Mouse (Mus musculus): ENCODE data around the gene S1pr4.

S1pr4 gene

DNA sequence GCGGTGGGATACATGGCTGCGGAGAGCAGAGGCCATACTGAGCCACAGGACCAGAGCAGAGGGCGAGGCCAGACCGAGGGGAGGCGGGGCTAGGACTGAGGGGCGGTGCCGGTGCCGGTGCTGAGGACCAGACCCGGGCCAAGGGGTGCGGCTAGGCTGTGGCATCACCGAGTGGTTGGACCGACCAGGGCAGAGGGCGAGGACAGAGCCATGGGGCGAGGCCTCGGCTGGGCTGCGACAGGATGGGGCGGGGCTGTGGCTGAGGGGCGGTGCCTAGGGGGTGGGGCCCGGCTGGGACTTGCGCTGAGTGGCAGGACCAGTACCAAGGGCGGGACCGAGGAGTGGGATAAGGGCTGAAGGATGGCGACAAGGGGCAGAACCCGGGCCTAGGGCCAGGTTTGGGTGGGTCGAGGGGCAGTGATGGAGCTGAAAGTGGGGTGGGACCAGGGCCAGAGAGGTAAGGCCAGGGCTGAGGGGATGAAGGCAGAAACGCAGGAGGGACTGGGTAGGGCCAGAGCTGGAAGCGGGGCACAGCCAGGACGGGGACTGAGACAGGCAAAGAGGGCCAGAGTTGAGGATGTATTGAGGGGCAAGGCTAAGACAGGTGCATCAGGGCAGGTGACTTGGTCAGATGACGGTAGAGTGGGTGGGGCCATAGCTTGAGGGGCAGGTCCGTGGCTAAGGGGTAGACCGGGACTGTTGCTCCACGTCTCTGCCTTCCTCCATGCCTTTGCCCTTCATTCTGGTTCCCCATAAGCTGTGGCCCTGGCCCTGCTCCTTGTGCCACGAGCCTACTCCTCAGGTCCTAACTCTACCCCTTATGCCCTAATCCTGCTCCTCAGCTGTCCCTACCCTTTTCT is 35.3 kb downstream of the S1pr4 start:
- peak; percentile 74 for DNase-seq

DNA sequence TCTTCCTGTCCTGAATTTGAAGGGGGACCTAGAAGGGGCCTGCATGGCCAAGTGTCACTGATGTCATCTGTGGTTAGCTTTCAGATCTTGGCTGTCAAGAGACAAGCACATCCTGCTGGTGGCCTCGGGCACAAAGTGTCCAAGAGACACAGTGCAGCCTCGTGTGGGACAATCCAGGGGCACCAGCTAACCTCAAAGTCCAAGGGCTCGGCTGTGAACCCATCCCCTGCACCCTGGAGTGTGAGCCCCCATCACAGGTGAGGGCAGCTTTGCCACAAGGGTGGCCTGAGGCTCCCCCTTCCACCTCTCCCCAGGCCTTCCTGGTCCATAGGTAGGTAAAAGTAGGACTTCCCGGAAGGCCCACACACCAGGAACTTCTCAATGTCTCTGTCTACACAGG is 36.4 kb downstream of the S1pr4 start:
- DNase-seq: no peak

- no peak for DNase-seq
These were observed 37.0 kb downstream of the S1pr4 start for GRCm38 (mm10) chr10:81462917-81463316.

GRCm38 (mm10) chr10:81462415-81462804 is 37.5 kb downstream of the S1pr4 start:
- DNase-seq: no peak

- DNase-seq: no peak
These were observed 38.1 kb downstream of the S1pr4 start for GRCm38 (mm10) chr10:81461673-81462414.

DNA sequence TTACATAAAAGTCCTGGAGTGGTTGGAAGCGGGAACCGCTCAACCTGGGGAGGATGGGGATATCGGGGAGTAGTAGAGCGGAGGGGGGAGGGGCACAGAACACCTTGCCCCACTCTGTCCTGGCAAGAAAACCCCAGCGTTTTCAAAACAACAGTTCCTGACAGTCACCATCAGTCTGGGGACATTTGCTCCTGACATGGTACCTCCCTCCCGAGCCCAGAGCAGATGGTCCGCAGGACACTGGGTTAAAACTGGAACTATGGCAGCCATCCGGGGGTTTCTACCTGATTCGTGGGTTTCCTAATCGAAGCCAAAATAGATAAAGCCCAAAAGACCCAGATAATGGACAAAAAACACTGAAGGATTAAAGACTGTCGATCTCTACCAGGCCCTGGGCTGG is 39.0 kb downstream of the S1pr4 start:
- no peak for DNase-seq

GRCm38 (mm10) chr10:81460471-81460870 is 39.5 kb downstream of the S1pr4 start:
- no peak for DNase-seq

DNA sequence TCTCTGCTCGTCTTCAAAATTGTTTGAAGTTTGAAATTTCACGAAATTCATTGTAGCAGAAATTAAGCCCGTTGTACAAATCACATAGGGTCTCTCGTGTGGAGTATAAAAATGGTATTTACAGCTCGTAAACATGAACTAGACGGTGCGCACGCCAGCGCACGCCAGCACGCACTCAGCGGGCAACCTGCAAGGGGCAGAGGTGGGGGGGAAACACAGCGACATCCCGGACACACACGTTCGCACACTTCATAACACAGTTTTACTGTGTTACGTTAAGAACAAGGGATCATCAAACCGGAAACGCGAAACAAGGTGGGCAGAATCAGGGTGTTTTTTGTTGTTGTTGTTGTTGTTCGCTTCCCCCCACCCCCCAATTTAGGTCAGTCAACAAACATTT is 40.5 kb downstream of the S1pr4 start:
- DNase-seq: no peak

DNA sequence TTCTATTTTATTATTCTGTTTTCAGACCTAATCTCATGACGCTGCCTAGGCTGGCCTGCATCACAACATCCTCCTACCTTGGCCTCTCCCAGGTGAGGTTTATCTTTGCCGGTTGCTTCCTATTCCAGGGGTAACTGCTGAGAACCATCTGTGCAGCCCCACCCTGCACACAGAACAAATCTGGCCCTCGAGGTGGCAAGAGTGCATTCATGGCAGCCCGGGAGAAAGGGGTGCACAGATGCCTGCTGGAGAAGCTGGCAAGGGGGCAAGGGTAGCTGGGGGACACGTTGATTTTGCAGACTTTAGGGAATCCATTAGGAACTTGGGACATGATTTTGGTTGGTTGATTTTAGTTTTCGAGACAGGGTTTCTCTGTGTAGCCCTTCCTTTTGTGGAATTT is 41.7 kb downstream of the S1pr4 start:
- no peak for DNase-seq

- DNase-seq: no peak
These were observed 42.3 kb downstream of the S1pr4 start for GRCm38 (mm10) chr10:81457624-81458023.

GRCm38 (mm10) chr10:81456983-81457563 is 42.9 kb downstream of the S1pr4 start:
- no peak for DNase-seq

DNA sequence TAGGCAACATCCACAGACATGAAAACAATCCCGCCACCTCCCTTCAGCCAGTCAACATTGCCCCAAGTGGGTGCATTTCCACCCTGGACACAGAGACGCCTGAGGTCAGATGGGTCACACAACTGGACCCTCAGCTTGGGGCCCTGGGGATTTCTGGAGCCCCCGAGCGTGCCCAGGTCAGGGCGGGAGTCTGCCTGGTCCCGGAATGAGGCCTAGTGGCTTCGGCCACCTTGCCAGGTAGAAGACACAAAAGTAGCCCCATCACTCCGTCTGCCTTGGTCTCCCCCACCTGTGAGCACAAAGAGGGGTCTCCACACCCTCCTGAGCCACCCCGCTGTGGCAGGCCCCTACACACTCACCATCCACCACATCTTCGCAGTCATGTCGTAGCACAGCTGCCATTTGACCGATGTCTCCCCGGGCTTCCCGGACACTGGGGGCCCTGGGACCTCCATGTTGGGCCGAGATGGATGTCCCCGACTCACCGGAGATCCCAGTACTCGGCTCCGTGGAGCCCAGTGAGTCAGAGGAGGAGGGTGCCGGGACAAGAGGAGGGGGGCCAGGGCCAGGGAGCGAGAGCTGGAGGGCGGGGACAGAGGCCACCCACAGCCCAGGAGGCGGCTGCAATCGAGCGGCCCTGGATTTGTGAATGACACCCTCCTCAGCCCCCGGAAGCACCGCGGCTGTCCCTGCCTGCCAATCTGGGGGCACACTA is 44.6 kb downstream of the S1pr4 start, which contains the start of gene Nfic:
TSS of gene Nfic (minus strand) at position 455 of the 715 bp plus-strand sequence.
- no peak for DNase-seq

DNA sequence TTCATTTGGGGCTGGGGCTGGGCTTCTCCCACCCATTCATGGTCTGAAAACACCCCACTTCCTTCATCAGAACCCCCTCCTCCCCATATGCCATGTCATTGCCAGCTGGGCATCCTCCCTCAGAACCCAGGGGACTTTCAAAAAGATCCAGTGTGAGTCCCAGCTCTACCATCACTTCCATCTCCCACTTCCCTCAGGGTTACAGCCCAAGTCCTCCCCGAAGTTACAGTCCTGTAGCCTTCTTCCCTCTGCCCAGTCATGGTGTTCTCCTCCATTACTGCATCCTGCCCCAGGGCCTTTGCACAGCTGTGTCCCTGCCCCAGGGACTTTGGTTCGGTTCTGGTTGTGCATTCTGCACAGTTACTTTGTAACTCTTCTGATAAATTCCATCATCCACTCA is 45.8 kb downstream of the S1pr4 start:
- DNase-seq: no peak

DNA sequence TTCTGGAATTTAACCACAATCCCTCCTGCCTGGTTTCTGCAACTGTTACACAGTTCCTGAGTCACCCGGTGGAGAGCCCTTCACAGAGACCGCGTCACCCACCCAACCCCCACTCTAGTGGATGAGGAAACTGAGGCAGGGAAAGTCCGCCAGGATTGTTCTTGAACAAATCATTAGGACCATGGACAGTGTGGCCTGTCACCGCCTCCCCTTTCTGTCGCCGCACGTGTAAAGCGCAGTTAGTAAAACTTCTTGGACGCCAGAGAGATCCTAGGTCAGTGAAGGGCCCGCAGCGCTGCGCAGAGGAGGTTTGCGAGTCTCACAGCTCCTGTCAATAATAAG is 47.0 kb downstream of the S1pr4 start:
- no peak for DNase-seq

DNA sequence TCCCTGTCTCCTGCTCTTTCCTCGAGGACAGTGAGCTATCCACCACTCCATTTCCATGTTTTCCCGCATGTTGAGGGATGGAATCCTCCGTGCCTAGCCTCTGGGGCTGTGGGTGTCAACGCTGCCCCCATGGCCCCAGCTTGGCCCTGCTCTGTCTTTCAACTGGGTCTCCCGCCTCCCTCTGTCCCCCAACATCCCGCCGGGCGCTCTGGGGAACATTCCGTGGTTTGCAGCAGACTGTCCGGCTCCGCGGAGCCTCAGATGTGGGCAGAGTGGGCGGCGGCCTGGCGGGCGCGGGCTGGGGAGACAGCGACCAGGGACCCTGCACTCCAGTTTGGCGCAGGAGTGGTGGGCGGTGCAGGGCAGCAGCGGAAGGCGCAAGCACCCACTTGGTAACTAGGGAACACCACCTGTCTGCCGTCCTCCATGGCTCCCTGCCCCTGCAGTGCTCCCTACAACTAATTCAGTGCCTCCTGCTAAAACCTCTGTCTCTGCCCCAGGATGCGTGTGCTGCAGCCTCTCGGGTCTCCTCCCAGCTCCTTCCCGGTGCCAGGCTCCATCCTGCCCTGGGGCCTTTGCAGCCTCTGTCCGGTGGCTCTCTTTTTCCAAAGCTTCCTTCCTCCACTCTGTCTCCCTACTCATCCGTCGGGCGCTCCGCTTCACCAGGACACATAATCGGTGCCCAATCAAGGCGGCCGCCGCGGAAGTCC is 47.5 kb downstream of the S1pr4 start:
- no peak for DNase-seq

DNA sequence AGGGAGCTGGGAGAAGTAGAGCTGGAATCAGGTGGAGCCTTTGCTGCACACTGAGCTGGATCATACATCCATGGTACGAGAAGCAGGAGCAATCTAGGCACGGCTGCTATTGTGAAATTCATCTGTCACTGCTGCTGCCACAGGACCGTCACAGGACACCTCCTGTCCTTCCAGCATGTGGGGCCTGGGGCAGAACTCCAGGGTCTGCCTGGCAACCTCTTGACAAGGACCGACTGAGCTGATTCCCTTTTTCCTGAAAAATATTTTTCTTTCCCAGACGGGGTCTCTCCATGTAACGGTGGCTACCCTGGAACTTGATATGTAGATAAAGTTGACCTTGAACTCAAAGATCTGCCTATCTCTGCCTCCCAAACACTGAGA is 48.6 kb downstream of the S1pr4 start:
- DNase-seq: no peak

- DNase-seq: no peak
These were observed 49.1 kb downstream of the S1pr4 start for GRCm38 (mm10) chr10:81450641-81451364.

DNA sequence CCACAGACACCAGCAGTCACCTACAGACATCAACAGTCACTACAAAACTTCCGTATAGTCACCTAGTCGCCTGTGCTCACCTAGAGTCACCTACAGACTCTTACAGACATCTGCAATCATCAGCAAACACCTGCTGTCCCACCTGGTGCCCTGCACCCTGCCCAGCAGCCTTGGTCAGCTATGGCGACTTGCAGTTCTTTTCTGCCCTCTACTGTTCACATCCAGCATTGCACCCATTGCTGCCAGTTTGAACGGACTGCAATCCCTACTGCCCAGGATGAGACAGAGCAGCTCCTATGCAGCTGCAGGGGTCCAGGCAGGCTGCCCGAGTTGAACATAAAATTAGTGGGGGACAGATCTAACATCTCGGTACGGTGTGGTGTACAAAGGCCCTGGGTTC is 49.8 kb downstream of the S1pr4 start:
- peak; percentile 84 for DNase-seq

All from cerebellum, adult 9-11 months (tissue).